Mouse (Mus musculus) MN1 (cell line): Measurements from ENCODE around the gene Lima1.

Experiments used
- DNase-seq: peaks from one replicate; pipeline ENCODE4 v3.0.0-alpha.2; 2016; ENCODE audit warnings: low spot score

Gene Lima1

GRCm38 (mm10) chr15:99733186-99733585, 142.1 kb downstream of the Lima1 start:
- DNase-seq, result no peak

- DNase-seq, result no peak
Measured at GRCm38 (mm10) chr15:99731678-99732077, 143.6 kb downstream of the Lima1 start.

DNA sequence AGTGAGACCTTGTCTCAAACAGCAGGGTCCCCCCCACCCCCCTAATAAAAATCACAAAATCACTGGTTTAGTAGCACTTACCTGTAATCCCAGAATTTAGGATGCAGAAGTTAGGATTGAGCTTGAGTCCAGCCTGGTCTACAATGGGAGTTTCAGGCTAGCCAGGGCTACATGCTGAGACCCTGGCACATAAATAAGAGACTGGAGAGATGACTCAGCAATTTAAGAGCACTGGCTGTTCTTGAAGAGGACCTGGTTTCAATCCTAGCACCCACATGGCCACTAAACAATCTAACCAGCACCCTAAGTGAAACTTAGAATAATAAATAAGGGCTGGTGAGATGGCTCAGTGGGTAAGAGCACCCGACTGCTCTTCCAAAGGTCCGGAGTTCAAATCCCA, 144.1 kb downstream of the Lima1 start:
- no peak for DNase-seq

- DNase-seq, result no peak
Measured at GRCm38 (mm10) chr15:99729056-99729783, 146.0 kb downstream of the Lima1 start.
